Mouse (Mus musculus) neural tube, embryonic 15.5 days (tissue): ENCODE results near the gene Smyd3. TPM values are rescaled to one million over a fixed set of nuclear protein-coding genes. Genes with fewer than 3 reads are reported as not detected.

Source experiments
- ATAC-seq: fragments of 200-750 bp; cut with Nextera tagmentation; 2 replicates; pipeline ENCODE4 v1.8.0; 2017; ENCODE audit warnings: mild to moderate bottlenecking, moderate TSS enrichment, moderate library complexity; ENCODE audit not compliant: low FRiP score
- H3K27ac ChIP-seq: fragments of 300-500 bp; sonication (generic); replicated peaks from 2 replicates; pipeline ENCODE4 v1.5.1; 2015; ENCODE audit warnings: mild to moderate bottlenecking, inconsistent platforms
- H3K27me3 ChIP-seq: fragments of 300-500 bp; sonication (generic); replicated peaks from 2 replicates; pipeline ENCODE4 v1.6.1; 2015; ENCODE audit warnings: inconsistent platforms
- H3K36me3 ChIP-seq: fragments of 300-500 bp; sonication (generic); 2 replicates; pipeline ENCODE4 v1.6.1; 2015; ENCODE audit warnings: inconsistent platforms
- H3K4me1 ChIP-seq: fragments of 300-500 bp; sonication (generic); 2 replicates; pipeline ENCODE4 v1.6.1; 2015; ENCODE audit warnings: inconsistent platforms
- H3K4me2 ChIP-seq: fragments of 300-500 bp; sonication (generic); 2 replicates; pipeline ENCODE4 v1.6.1; 2015; ENCODE audit warnings: inconsistent platforms, mild to moderate bottlenecking, moderate library complexity
- H3K4me3 ChIP-seq: fragments of 300-500 bp; sonication (generic); replicated peaks from 2 replicates; pipeline ENCODE4 v1.5.1; 2015; ENCODE audit warnings: mild to moderate bottlenecking, inconsistent platforms
- H3K9ac ChIP-seq: fragments of 300-500 bp; sonication (generic); replicated peaks from 2 replicates; pipeline ENCODE4 v1.6.1; 2015; ENCODE audit warnings: mild to moderate bottlenecking, inconsistent platforms
- H3K9me3 ChIP-seq: fragments of 300-500 bp; sonication (generic); replicated peaks from 2 replicates; pipeline ENCODE4 v1.6.1; 2016; ENCODE audit warnings: inconsistent platforms
- WGBS: fragments of 180-500 bp; shearing (Covaris S2); methylation state at CpG from one replicate; pipeline ENCODE4 v1.1.7; 2015; ENCODE audit warnings: mixed read lengths; 5-methylcytosine and 5-hydroxymethylcytosine counted together
- polyA plus RNA-seq: library from polyadenylated mRNA; unstranded; fragments of >200 nt; fragmentation: Nextera tagmentation; extraction: Ambion mirVana; gene quantifications from 2 replicates; pipeline ENCODE4 v1.2.1, GENCODE M21; 2015

The Smyd3 gene
- polyA plus RNA-seq, 1 experiment from 2014 or later = 26.0 TPM

GRCm38 (mm10) chr1:179451211-179451610 is 66.6 kb downstream of the Smyd3 start:
- Histone ChIP-seq H3K36me3 (no peaks in the 10 kb centered on the region), H3K4me2 (no peak overlapping the region), H3K4me3 (no peak overlapping the region), H3K4me1 (peaks cover 20% of the 10 kb centered on the region), H3K9ac (no peak overlapping the region), H3K27ac (no peak overlapping the region), H3K9me3 (no peaks in the 10 kb centered on the region), H3K27me3 (no peaks in the 10 kb centered on the region)
- no peak for ATAC-seq
- WGBS = 90% methylated on average over 2 of the region's 2 CpGs

DNA sequence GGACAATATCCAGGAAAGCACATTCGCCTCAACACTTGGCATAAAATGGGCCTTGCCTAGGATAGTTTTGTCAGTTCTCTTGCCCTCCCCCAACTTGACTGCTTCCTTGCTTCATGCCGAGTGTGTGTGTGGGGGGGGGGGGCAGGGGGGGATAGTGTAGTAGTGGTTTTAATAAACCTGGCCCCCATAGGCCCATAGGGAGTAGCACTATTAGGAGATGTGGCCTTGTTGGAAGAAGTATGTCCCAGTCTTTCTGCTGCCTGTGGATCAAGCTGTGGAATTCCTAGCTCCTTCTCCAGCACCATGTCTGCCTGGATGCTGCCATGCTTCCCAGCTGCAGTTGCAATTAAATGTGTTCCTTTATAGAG is 71.0 kb downstream of the Smyd3 start:
- H3K9me3 ChIP-seq = no peaks in the 10 kb centered on the region
- no peaks in the 10 kb centered on the region for H3K27me3 ChIP-seq
- H3K4me1 ChIP-seq = peaks cover 24% of the 10 kb centered on the region
- no peak overlapping the region for H3K9ac ChIP-seq
- no peak overlapping the region for H3K4me3 ChIP-seq
- peak overlapping the region; percentile 35; the same call in 1 of the 2 replicates for H3K4me2 ChIP-seq
- H3K36me3 ChIP-seq = no peaks in the 10 kb centered on the region
- 0 out of 2 replicates have a peak overlapping the region, but pooled peaks have one; percentile 23 for H3K27ac ChIP-seq
- ATAC-seq = no peak
- 17% methylated on average over 2 of the region's 2 CpGs for WGBS

DNA sequence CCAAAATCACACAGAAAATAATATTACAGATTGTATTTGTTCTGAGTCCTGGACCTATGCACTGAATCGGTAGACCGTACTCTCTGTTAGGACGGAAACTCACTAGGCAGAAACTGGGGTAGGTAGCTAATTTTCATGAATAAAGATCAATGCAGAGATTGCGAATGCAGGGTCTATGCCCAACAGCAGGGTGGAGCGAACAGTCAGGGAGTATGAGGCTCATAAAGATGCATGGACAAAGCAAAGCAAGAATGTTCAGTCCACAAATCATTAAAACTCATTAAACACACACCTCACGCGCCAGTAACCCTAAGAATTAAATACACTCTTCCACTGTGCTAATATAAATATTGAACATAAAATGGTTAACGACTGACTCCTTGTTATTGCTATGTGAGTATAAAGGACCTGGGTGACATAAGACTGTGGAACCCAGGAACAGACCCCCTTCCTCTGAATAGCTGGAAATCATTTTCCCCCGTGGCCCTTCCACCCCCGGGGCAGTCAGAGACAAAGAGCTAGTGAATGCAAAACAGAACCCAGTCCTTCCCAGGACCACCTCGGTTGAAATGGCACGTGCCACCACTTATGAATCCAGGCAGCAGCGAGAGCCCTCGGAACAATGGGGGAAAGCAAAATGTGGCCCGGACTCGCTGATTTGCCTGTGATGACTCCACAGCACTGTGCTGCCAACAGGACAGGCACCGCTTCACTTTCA is 71.6 kb downstream of the Smyd3 start:
- Histone ChIP-seq H3K27ac (0 out of 2 replicates have a peak overlapping the region, but pooled peaks have one; percentile 23), H3K4me2 (peak overlapping the region; percentile 35)
- 17% methylated on average over 17 of the region's 17 CpGs for WGBS

DNA sequence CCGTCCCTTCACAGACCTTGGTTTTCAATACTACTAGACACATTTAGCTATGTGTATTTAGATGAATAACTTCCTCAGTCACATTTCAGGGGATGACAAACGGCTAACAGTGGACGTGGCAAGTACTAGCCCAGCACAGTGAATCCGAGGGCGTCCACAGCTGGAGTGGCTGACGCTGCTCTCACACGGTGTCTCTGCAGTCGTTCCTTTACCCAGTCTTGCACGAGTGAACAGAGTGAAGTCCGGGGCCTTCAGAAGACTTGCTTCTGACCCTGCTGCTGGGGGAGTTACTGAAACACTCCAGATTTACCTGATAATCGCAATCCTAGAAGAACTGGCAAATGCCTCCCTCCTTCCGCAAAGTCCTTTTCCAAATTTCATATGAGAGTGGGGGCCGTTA is 74.0 kb downstream of the Smyd3 start:
- H3K4me2 ChIP-seq = no peak overlapping the region
- no peaks in the 10 kb centered on the region for H3K27me3 ChIP-seq
- no peak for ATAC-seq
- H3K27ac ChIP-seq = no peak overlapping the region
- no peak overlapping the region for H3K4me3 ChIP-seq
- H3K9ac ChIP-seq = no peak overlapping the region
- no peaks in the 10 kb centered on the region for H3K36me3 ChIP-seq
- H3K9me3 ChIP-seq = no peaks in the 10 kb centered on the region
- 83% methylated on average over 13 of the region's 13 CpGs for WGBS
- H3K4me1 ChIP-seq = peaks cover 33% of the 10 kb centered on the region

More for the DNA sequence above, 71.6 kb downstream of the Smyd3 start:
- H3K27me3 ChIP-seq = no peaks in the 10 kb centered on the region
- no peaks in the 10 kb centered on the region for H3K36me3 ChIP-seq
- peaks cover 29% of the 10 kb centered on the region for H3K4me1 ChIP-seq
- no peak overlapping the region for H3K9ac ChIP-seq
- no peaks in the 10 kb centered on the region for H3K9me3 ChIP-seq
- no peak overlapping the region for H3K4me3 ChIP-seq
- ATAC-seq = peak; percentile 73

GRCm38 (mm10) chr1:179443423-179443822 is 74.4 kb downstream of the Smyd3 start:
- Histone ChIP-seq H3K36me3 (no peaks in the 10 kb centered on the region), H3K4me1 (peaks cover 33% of the 10 kb centered on the region), H3K9ac (no peak overlapping the region), H3K27me3 (no peaks in the 10 kb centered on the region), H3K4me2 (no peak overlapping the region), H3K9me3 (no peaks in the 10 kb centered on the region), H3K4me3 (no peak overlapping the region), H3K27ac (no peak overlapping the region)
- WGBS = 70% methylated on average over 8 of the region's 8 CpGs
- no peak for ATAC-seq

GRCm38 (mm10) chr1:179436596-179436995 is 81.2 kb downstream of the Smyd3 start:
- WGBS = 72% methylated on average over 11 of the region's 11 CpGs
- Histone ChIP-seq H3K36me3 (no peaks in the 10 kb centered on the region), H3K9me3 (no peaks in the 10 kb centered on the region), H3K9ac (no peak overlapping the region), H3K27ac (no peak overlapping the region), H3K4me2 (no peak overlapping the region), H3K27me3 (no peaks in the 10 kb centered on the region), H3K4me1 (peaks cover 6% of the 10 kb centered on the region; the same call in 1 of the 2 replicates), H3K4me3 (no peak overlapping the region)
- ATAC-seq = no peak

DNA sequence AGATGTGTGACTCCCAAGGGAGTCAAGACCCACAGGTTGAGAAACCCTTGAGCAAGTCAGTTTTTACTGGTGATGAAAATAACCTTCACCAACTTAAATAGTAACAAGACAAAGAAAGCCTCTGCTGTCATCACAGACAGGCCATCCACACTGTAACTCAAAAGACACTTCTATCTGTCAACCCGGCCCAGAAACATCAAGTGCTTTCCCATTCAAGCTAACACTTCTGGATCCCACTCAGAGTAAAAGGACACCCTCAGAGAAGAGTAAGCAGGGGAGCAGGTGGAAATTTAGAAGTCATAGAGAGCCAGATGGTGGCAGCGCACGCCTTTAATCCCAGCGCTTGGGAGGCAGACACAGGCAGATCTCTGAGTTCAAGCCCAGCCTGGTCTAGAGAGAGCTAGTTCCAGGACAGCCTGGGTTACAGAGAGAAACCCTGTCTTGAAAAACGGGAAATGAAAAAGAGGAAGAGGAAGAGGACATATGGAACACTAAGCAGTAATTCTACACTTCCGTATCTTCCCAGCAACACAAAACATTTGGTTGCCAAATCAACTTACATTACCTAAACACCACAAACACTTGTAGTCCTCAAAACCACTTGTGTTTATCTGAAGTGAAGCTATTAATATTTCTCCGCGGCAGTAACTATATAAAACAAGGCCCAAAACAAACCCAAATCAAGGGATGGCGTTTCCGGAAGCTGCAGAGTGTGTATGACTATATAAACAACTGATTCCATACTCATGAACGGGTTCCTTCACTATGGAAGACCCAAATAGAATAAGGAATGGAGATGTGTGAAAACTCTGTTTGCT is 83.2 kb downstream of the Smyd3 start:
- no peak overlapping the region for H3K4me3 ChIP-seq
- no peaks in the 10 kb centered on the region for H3K36me3 ChIP-seq
- H3K4me1 ChIP-seq = no peaks in the 10 kb centered on the region
- H3K27me3 ChIP-seq = no peaks in the 10 kb centered on the region
- no peaks in the 10 kb centered on the region for H3K9me3 ChIP-seq
- H3K27ac ChIP-seq = no peak overlapping the region
- no peak overlapping the region for H3K9ac ChIP-seq
- H3K4me2 ChIP-seq = no peak overlapping the region
- ATAC-seq = no peak
- WGBS = 95% methylated on average over 11 of the region's 11 CpGs

- ATAC-seq = no peak
- 89% methylated on average over 7 of the region's 7 CpGs for WGBS
- Histone ChIP-seq H3K27me3 (no peaks in the 10 kb centered on the region), H3K4me1 (no peaks in the 10 kb centered on the region), H3K9ac (no peak overlapping the region), H3K9me3 (no peaks in the 10 kb centered on the region), H3K4me2 (no peak overlapping the region), H3K27ac (no peak overlapping the region), H3K4me3 (no peak overlapping the region), H3K36me3 (no peaks in the 10 kb centered on the region)
These were observed 84.0 kb downstream of the Smyd3 start for GRCm38 (mm10) chr1:179433828-179434227.

GRCm38 (mm10) chr1:179433355-179433754 is 84.5 kb downstream of the Smyd3 start:
- ATAC-seq = no peak
- H3K4me2 ChIP-seq = no peak overlapping the region
- no peaks in the 10 kb centered on the region for H3K27me3 ChIP-seq
- no peak overlapping the region for H3K27ac ChIP-seq
- WGBS = 90% methylated on average over 8 of the region's 8 CpGs
- H3K9me3 ChIP-seq = no peaks in the 10 kb centered on the region
- no peaks in the 10 kb centered on the region for H3K36me3 ChIP-seq
- no peaks in the 10 kb centered on the region for H3K4me1 ChIP-seq
- no peak overlapping the region for H3K4me3 ChIP-seq
- no peak overlapping the region for H3K9ac ChIP-seq

GRCm38 (mm10) chr1:179430077-179430476 is 87.8 kb downstream of the Smyd3 start:
- H3K9ac ChIP-seq = no peak overlapping the region
- H3K27ac ChIP-seq = no peak overlapping the region
- 66% methylated on average over 3 of the region's 3 CpGs for WGBS
- no peak for ATAC-seq
- no peak overlapping the region for H3K4me2 ChIP-seq
- H3K9me3 ChIP-seq = no peaks in the 10 kb centered on the region
- no peaks in the 10 kb centered on the region for H3K36me3 ChIP-seq
- no peaks in the 10 kb centered on the region for H3K4me1 ChIP-seq
- H3K4me3 ChIP-seq = no peak overlapping the region
- H3K27me3 ChIP-seq = no peaks in the 10 kb centered on the region

DNA sequence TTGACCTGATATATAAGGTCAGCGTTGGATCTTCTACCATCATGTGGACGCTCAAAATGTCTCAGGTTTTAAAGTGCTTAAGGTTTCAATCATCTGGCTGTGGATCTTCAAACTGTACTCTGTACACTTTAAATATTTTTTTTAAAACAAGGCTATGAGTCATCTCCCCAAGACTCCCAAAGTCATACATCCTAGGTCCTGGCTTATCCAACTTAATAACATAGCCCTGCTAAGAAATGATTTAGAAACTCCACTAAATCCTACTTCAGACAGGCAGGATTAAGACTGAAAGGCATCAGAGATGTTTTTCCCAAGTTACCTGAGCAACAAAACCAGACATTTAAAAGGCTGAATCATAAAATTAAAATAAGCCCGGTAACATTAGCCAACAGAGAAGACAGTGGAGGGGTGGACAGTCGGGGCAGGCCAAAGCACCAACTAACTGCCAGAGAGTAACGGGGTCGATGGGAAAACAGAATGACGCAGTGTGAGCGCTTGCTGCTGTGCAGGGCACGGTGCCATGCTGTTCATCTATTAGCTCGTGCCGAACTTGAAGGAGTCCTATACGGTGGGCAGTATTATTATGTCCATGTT is 92.9 kb downstream of the Smyd3 start:
- H3K27me3 ChIP-seq = no peaks in the 10 kb centered on the region
- H3K4me3 ChIP-seq = no peak overlapping the region
- no peaks in the 10 kb centered on the region for H3K4me1 ChIP-seq
- no peak overlapping the region for H3K27ac ChIP-seq
- H3K36me3 ChIP-seq = no peaks in the 10 kb centered on the region
- WGBS = 88% methylated on average over 12 of the region's 12 CpGs
- no peak overlapping the region for H3K9ac ChIP-seq
- H3K9me3 ChIP-seq = no peaks in the 10 kb centered on the region
- ATAC-seq = no peak
- no peak overlapping the region for H3K4me2 ChIP-seq

- H3K9ac ChIP-seq = no peak overlapping the region
- H3K4me1 ChIP-seq = no peaks in the 10 kb centered on the region
- H3K9me3 ChIP-seq = no peaks in the 10 kb centered on the region
- no peak overlapping the region for H3K4me2 ChIP-seq
- ATAC-seq = no peak
- no peaks in the 10 kb centered on the region for H3K36me3 ChIP-seq
- no peaks in the 10 kb centered on the region for H3K27me3 ChIP-seq
- H3K4me3 ChIP-seq = no peak overlapping the region
- no peak overlapping the region for H3K27ac ChIP-seq
- WGBS = 72% methylated on average over 4 of the region's 4 CpGs
These were observed 98.8 kb downstream of the Smyd3 start for GRCm38 (mm10) chr1:179419091-179419490.
